Mouse (Mus musculus): ENCODE measurements around the gene Rsrp1. TPM values are rescaled to one million over a fixed set of nuclear protein-coding genes. Genes with fewer than 3 reads are reported as not detected.

The Rsrp1 gene
- polyA plus RNA-seq, 1 experiment, result 51.4 TPM

- Histone ChIP-seq H3K79me2 (ENCODE audit: control insufficient read depth, insufficient read depth) (no peaks in the 10 kb centered on the region), H3K4me3 (no peak overlapping the region), H3K27me3 (ENCODE audit: control insufficient read depth, insufficient read depth, insufficient read length) (no peaks in the 10 kb centered on the region), H3K4me2 (ENCODE audit: low read depth) (no peak overlapping the region), H3K36me3 (ENCODE audit: control insufficient read depth, insufficient read depth) (peaks cover 8% of the 10 kb centered on the region), H3ac (ENCODE audit: control insufficient read depth, insufficient read length) (no peak overlapping the region)
- TF ChIP-seq E2F4 (IDR thresholded peaks at IDR 0.05; ENCODE audit: insufficient read depth), result no peak
- TF ChIP-seq MAX (IDR thresholded peaks at IDR 0.05; ENCODE audit: low read depth), result no peak
Observed at GRCm38 (mm10) chr4:134939900-134940299, 16.5 kb downstream of the Rsrp1 start.

GRCm38 (mm10) chr4:134943758-134944538 is 20.6 kb downstream of the Rsrp1 start:
- Histone ChIP-seq H3K27me3 (ENCODE audit: control insufficient read depth, insufficient read depth, insufficient read length) (no peaks in the 10 kb centered on the region), H3K4me2 (ENCODE audit: low read depth) (peak overlapping the region; percentile 42), H3K79me2 (ENCODE audit: control insufficient read depth, insufficient read depth) (no peaks in the 10 kb centered on the region), H3ac (ENCODE audit: control insufficient read depth, insufficient read length) (no peak overlapping the region), H3K4me3 (no peak overlapping the region), H3K36me3 (ENCODE audit: control insufficient read depth, insufficient read depth) (no peaks in the 10 kb centered on the region)
- TF ChIP-seq REST (IDR thresholded peaks at IDR 0.05; ENCODE audit: insufficient read depth, insufficient read length), result no peak
- TF ChIP-seq MAX (IDR thresholded peaks at IDR 0.05; ENCODE audit: low read depth), result no peak
- no peak for TF ChIP-seq TCF3 (IDR thresholded peaks at IDR 0.05; ENCODE audit: insufficient read length, low read depth)
- no peak for TF ChIP-seq CEBPB (IDR thresholded peaks at IDR 0.05; ENCODE audit: insufficient read depth, poor library complexity, severe bottlenecking)
- no peak for TF ChIP-seq POLR2A (IDR thresholded peaks at IDR 0.05; ENCODE audit: insufficient read length, low read depth)
- TF ChIP-seq MYOG (IDR thresholded peaks at IDR 0.05; ENCODE audit: control insufficient read depth in 1 of 3, insufficient read depth in 1 of 3, insufficient read length in 2 of 3, low read depth in 2 of 3), result no peak
- no peak for TF ChIP-seq SRF (IDR thresholded peaks at IDR 0.05; ENCODE audit: control insufficient read depth, insufficient read length, low read depth)
- TF ChIP-seq E2F4 (IDR thresholded peaks at IDR 0.05; ENCODE audit: insufficient read depth), result no peak
- TF ChIP-seq MYOD1 (IDR thresholded peaks at IDR 0.05; ENCODE audit: control insufficient read depth in 1 of 3, insufficient read length in 2 of 3, low read depth in 2 of 3), result no peak
- no peak for TF ChIP-seq USF1 (IDR thresholded peaks at IDR 0.05; ENCODE audit: low read depth)
- TF ChIP-seq TCF12 (IDR thresholded peaks at IDR 0.05; ENCODE audit: insufficient read depth, poor library complexity, severe bottlenecking), result no peak

GRCm38 (mm10) chr4:134946024-134946744 is 22.8 kb downstream of the Rsrp1 start:
- TF ChIP-seq USF1 (IDR thresholded peaks at IDR 0.05; ENCODE audit: low read depth), result peak; percentile 78
- TF ChIP-seq CEBPB (IDR thresholded peaks at IDR 0.05; ENCODE audit: insufficient read depth, poor library complexity, severe bottlenecking), result no peak
- no peaks in the 10 kb centered on the region for H3K27me3 ChIP-seq (ENCODE audit: control insufficient read depth, insufficient read depth, insufficient read length)
- no peak overlapping the region for H3ac ChIP-seq (ENCODE audit: control insufficient read depth, insufficient read length)
- H3K4me2 ChIP-seq (ENCODE audit: low read depth), result peak overlapping the region; percentile 80
- H3K4me3 ChIP-seq, result no peak overlapping the region
- no peaks in the 10 kb centered on the region for H3K79me2 ChIP-seq (ENCODE audit: control insufficient read depth, insufficient read depth)
- no peaks in the 10 kb centered on the region for H3K36me3 ChIP-seq (ENCODE audit: control insufficient read depth, insufficient read depth)

- no peak overlapping the region for H3K4me2 ChIP-seq (ENCODE audit: low read depth)
Observed at GRCm38 (mm10) chr4:134950518-134951091, 27.2 kb downstream of the Rsrp1 start.

GRCm38 (mm10) chr4:134954461-134954860 is 31.1 kb downstream of the Rsrp1 start:
- Histone ChIP-seq H3K79me2 (ENCODE audit: control insufficient read depth, insufficient read depth) (no peaks in the 10 kb centered on the region), H3ac (ENCODE audit: control insufficient read depth, insufficient read length) (no peak overlapping the region), H3K4me2 (ENCODE audit: low read depth) (no peak overlapping the region), H3K4me3 (no peak overlapping the region), H3K27me3 (ENCODE audit: control insufficient read depth, insufficient read depth, insufficient read length) (no peaks in the 10 kb centered on the region), H3K36me3 (ENCODE audit: control insufficient read depth, insufficient read depth) (no peaks in the 10 kb centered on the region)
- TF ChIP-seq SRF (IDR thresholded peaks at IDR 0.05; ENCODE audit: control insufficient read depth, insufficient read length, low read depth), result no peak
- no peak for TF ChIP-seq MYOD1 (IDR thresholded peaks at IDR 0.05; ENCODE audit: control insufficient read depth in 1 of 3, insufficient read length in 2 of 3, low read depth in 2 of 3)
- TF ChIP-seq USF1 (IDR thresholded peaks at IDR 0.05; ENCODE audit: low read depth), result no peak
- no peak for TF ChIP-seq POLR2A (IDR thresholded peaks at IDR 0.05; ENCODE audit: insufficient read length, low read depth)
- no peak for TF ChIP-seq MYOG (IDR thresholded peaks at IDR 0.05; ENCODE audit: control insufficient read depth in 1 of 3, insufficient read depth in 1 of 3, insufficient read length in 2 of 3, low read depth in 2 of 3)
- TF ChIP-seq CEBPB (IDR thresholded peaks at IDR 0.05; ENCODE audit: insufficient read depth, poor library complexity, severe bottlenecking), result no peak
- no peak for TF ChIP-seq TCF12 (IDR thresholded peaks at IDR 0.05; ENCODE audit: insufficient read depth, poor library complexity, severe bottlenecking)
- no peak for TF ChIP-seq E2F4 (IDR thresholded peaks at IDR 0.05; ENCODE audit: insufficient read depth)
- TF ChIP-seq MAX (IDR thresholded peaks at IDR 0.05; ENCODE audit: low read depth), result no peak
- TF ChIP-seq POLR2AphosphoS2 (IDR thresholded peaks at IDR 0.05; ENCODE audit: insufficient read length, low read depth), result no peak
- no peak for TF ChIP-seq TCF3 (IDR thresholded peaks at IDR 0.05; ENCODE audit: insufficient read length, low read depth)
- TF ChIP-seq REST (IDR thresholded peaks at IDR 0.05; ENCODE audit: insufficient read depth, insufficient read length), result no peak

More at GRCm38 (mm10) chr4:134950518-134951091, 27.2 kb downstream of the Rsrp1 start:
- H3K27me3 ChIP-seq (ENCODE audit: control insufficient read depth, insufficient read depth, insufficient read length), result no peaks in the 10 kb centered on the region
- no peak overlapping the region for H3K4me3 ChIP-seq
- no peak overlapping the region for H3ac ChIP-seq (ENCODE audit: control insufficient read depth, insufficient read length)
- no peaks in the 10 kb centered on the region for H3K36me3 ChIP-seq (ENCODE audit: control insufficient read depth, insufficient read depth)
- no peaks in the 10 kb centered on the region for H3K79me2 ChIP-seq (ENCODE audit: control insufficient read depth, insufficient read depth)
- TF ChIP-seq REST (IDR thresholded peaks at IDR 0.05; ENCODE audit: insufficient read depth, insufficient read length) (no peak), MYOD1 (IDR thresholded peaks at IDR 0.05; ENCODE audit: control insufficient read depth in 1 of 3, insufficient read length in 2 of 3, low read depth in 2 of 3) (peak in 2 of 3 experiments; percentile 68 to 76), USF1 (IDR thresholded peaks at IDR 0.05; ENCODE audit: low read depth) (no peak), E2F4 (IDR thresholded peaks at IDR 0.05; ENCODE audit: insufficient read depth) (no peak), CEBPB (IDR thresholded peaks at IDR 0.05; ENCODE audit: insufficient read depth, poor library complexity, severe bottlenecking) (no peak), TCF12 (IDR thresholded peaks at IDR 0.05; ENCODE audit: insufficient read depth, poor library complexity, severe bottlenecking) (no peak), MYOG (IDR thresholded peaks at IDR 0.05; ENCODE audit: control insufficient read depth in 1 of 3, insufficient read depth in 1 of 3, insufficient read length in 2 of 3, low read depth in 2 of 3) (peak in 2 of 3 experiments; percentile 53)
